Mouse (Mus musculus) cerebellum, adult 2 months (tissue): Measurements from ENCODE around the gene P2rx7.

Source experiments
- CTCF ChIP-seq: fragments of 200-500 bp; IDR thresholded peaks from 2 replicates; pipeline ENCODE4 v1.5.1; 2011; ENCODE audit warnings: low read depth, mild to moderate bottlenecking, control low read depth, low read length, moderate library complexity, borderline replicate concordance; ENCODE audit not compliant: insufficient read depth
- POLR2A ChIP-seq: fragments of 200-500 bp; IDR thresholded peaks from 2 replicates; pipeline ENCODE4 v1.6.1; 2011; ENCODE audit warnings: low read length, control low read depth, borderline replicate concordance; ENCODE audit not compliant: insufficient read depth

DNA sequence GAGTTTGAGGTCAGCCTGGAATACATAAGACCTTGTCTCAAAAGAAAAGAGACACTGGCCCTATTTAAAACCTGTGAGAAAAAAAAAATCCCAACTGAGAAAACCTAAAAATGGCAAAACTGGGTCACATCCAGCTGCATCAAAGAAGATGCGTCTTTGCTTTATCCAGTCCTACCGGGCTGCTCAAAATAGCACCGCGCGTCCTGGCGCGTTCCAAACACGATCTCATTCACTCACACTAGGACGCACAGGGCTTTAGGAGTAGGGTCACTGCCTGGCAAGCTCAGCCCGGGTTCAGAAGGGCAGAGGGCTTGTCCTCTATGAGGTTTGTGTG is 9.4 kb downstream of the P2rx7 start:
- TF ChIP-seq POLR2A, result no peak
- no peak for TF ChIP-seq CTCF
